Mouse (Mus musculus) testis, adult 2 months (tissue): ENCODE data around the gene Phyh. TPM values are rescaled to one million over a fixed set of nuclear protein-coding genes. Genes with fewer than 3 reads are reported as not detected.

ENCODE experiments used
- H3K27ac ChIP-seq: fragments of 200-500 bp; 2 replicates; pipeline ENCODE4 v1.5.1; 2012; ENCODE audit warnings: low read depth, low read length; ENCODE audit not compliant: control insufficient read depth, insufficient read depth
- H3K27me3 ChIP-seq: fragments of 200-500 bp; 2 replicates; pipeline ENCODE4 v1.6.1; 2012; ENCODE audit warnings: mild to moderate bottlenecking, low read length, moderate library complexity; ENCODE audit not compliant: control insufficient read depth, insufficient read depth
- H3K36me3 ChIP-seq: fragments of 200-500 bp; 2 replicates; pipeline ENCODE4 v1.6.1; 2012; ENCODE audit warnings: mild to moderate bottlenecking, low read length; ENCODE audit not compliant: control insufficient read depth, insufficient read depth
- H3K4me1 ChIP-seq: fragments of 200-500 bp; 2 replicates; pipeline ENCODE4 v1.6.1; 2012; ENCODE audit warnings: low read length; ENCODE audit not compliant: control insufficient read depth, insufficient read depth
- H3K4me3 ChIP-seq: fragments of 200-500 bp; 2 replicates; pipeline ENCODE4 v1.5.1; 2012; ENCODE audit warnings: low read depth, mild to moderate bottlenecking, low read length, moderate library complexity, mixed read lengths; ENCODE audit not compliant: control insufficient read depth
- CTCF ChIP-seq: fragments of 200-500 bp; IDR thresholded peaks from 2 replicates; pipeline ENCODE4 v1.5.1; 2012; ENCODE audit warnings: low read depth, mild to moderate bottlenecking, inconsistent platforms, low read length, moderate library complexity; ENCODE audit not compliant: control insufficient read depth, insufficient read depth, insufficient replicate concordance
- POLR2A ChIP-seq: fragments of 200-500 bp; IDR thresholded peaks from 2 replicates; pipeline ENCODE4 v1.6.1; 2012; ENCODE audit warnings: low read depth, mild to moderate bottlenecking, inconsistent platforms, low read length, moderate library complexity; ENCODE audit not compliant: control insufficient read depth
- polyA plus RNA-seq: library from polyadenylated mRNA; depleted of rRNA; stranded (reverse); fragments of >200 nt; gene quantifications from 2 replicates; pipeline ENCODE4 v1.2.3, GENCODE M21; 2012; rRNA removed

Gene Phyh
- polyA plus RNA-seq, 1 experiment: 9.1 TPM

DNA sequence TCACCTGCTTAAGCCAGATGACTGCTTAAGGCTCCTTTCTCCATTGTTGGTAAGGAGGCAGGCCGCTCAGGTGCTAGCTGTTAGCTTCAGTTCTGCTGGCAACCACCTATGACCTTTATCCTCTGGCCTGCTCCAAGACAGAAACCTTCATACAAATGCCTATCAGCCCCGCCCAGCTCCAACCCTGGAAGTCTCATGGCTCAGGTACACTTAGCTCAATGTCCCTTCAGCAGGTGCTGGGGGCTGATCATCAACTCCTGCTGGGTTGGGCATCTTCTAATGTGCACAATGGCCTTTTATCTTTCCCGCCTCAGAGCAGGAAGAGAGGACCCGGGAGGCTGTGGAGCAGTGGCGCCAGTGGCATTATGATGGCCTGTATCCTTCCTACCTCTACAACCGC, 66.2 kb downstream of the Phyh start:
- TF ChIP-seq POLR2A: no peak
- TF ChIP-seq CTCF: no peak
- Histone ChIP-seq H3K27me3 (no peaks in the 10 kb centered on the region), H3K36me3 (no peaks in the 10 kb centered on the region), H3K27ac (no peak overlapping the region), H3K4me1 (no peaks in the 10 kb centered on the region), H3K4me3 (no peak overlapping the region)

DNA sequence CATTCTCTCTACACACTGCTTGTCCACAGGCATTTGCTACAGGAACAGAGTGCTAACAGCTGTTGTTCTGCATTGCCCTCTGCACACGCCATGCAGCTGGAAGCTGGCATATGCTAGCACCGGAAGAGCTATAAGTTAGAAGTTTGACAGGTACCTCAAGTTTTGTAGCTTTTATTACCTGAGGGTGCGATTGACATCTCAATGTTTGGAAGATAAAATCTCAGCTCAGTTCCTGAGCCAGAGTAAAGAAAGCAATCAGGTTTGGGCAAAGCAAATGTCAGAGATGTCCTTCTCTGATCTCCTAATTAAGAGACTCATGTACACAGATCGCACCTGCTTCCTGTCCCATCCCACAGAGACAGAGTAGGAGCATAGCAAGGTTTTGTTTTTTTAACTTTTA, 68.0 kb downstream of the Phyh start:
- TF ChIP-seq CTCF: no peak
- no peak for TF ChIP-seq POLR2A
- Histone ChIP-seq H3K4me3 (no peak overlapping the region), H3K36me3 (no peaks in the 10 kb centered on the region), H3K4me1 (no peaks in the 10 kb centered on the region), H3K27me3 (no peaks in the 10 kb centered on the region), H3K27ac (no peak overlapping the region)

DNA sequence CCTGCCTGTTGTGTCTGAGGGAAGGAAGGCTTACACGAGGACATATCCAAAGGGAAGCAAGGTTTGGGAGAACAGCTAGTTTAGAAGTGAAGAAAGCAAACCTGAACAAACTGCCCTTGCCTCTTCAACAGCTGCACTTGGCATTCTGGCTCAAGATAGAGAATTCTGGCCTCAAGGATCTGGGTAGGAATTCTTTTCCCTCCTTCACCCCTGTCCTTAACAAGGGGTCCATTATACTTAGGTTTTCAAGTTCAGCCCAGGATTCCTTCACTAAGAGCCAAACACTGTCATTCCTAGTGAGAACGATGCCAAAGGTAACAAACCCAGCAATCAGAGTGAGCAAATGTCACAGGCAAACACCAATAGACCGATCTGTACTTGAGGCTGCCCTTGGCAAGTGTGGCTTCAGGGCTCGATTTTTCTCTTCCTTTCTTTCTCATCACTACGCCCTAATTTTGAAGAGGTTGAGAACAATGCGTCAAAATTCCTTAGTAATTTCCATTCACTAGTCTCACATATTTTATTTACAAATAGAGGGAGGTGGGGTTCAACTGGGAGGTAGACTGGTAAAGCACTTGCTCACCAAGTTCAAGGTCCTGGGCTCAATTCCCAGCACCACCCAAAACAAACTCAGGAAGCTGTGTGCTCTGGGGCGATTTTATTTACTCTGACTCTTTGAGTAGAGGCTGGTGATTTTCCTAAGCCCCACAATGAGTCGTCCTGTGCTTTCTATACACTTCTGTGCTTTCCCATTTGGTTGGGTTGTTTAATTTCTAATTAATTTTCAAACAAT, 68.8 kb downstream of the Phyh start:
- no peak overlapping the region for H3K4me3 ChIP-seq
- H3K4me1 ChIP-seq: no peaks in the 10 kb centered on the region
- no peak overlapping the region for H3K27ac ChIP-seq
- no peaks in the 10 kb centered on the region for H3K36me3 ChIP-seq
- no peak for TF ChIP-seq POLR2A
- TF ChIP-seq CTCF: no peak
- H3K27me3 ChIP-seq: no peaks in the 10 kb centered on the region

Other genes with a start within 250 kb of the Phyh start
- 0.49 and 0.51 TPM in 2 replicates for gene Bend7, start 201.2 kb upstream of the Phyh start, polyA plus RNA-seq
- 5.8 and 6.0 TPM in 2 replicates for gene Sephs1, start 37.5 kb upstream of the Phyh start, polyA plus RNA-seq
- gene Ucma, start 57.1 kb downstream of the Phyh start, polyA plus RNA-seq: 0.20 TPM in 1 of 2 replicates, not detected in the other
- 4.1 and 4.4 TPM in 2 replicates for gene Mcm10, start 93.8 kb downstream of the Phyh start, polyA plus RNA-seq
- gene Optn, start 145.0 kb downstream of the Phyh start, polyA plus RNA-seq: 37.8 and 38.2 TPM in 2 replicates
- 0.94 and 1.2 TPM in 2 replicates for gene Ccdc3, start 218.8 kb downstream of the Phyh start, polyA plus RNA-seq